Mouse (Mus musculus) left cerebral cortex, adult 18-20 months (tissue): ENCODE data around the gene Glrx5. TPM values are rescaled to one million over a fixed set of nuclear protein-coding genes. Genes with fewer than 3 reads are reported as not detected.

ENCODE experiments used
- DNase-seq, 2 experiments: peaks; one replicate each; pipeline ENCODE4 v3.0.0; 2021 to 2022; ENCODE audit warnings: low spot score in 2 of 2, mixed read lengths in 1 of 2
- long read RNA-seq, 2 experiments: library from polyadenylated mRNA; stranded (forward); transcript quantifications; one replicate each; pipeline ENCODE4 v2.0.0; 2021
- total RNA-seq, 2 experiments: library from RNA; stranded (reverse); gene quantifications; 2 replicates each; pipeline ENCODE4 v1.2.3; 2021

Glrx5 gene
- 10 to 100 TPM; 45.1 to 48.5 TPM for total RNA-seq
- long read RNA-seq, experiment 1, transcript Glrx5-201 (2 exons, 2,925 nt) = major isoform, 114 of 140 reads
- long read RNA-seq, experiment 1, partial matches to known transcripts = 0 of 140 reads
- long read RNA-seq, experiment 1, other reads (novel, unspliced or antisense) = 26 of 140 reads
- long read RNA-seq, experiment 2, transcript Glrx5-201 (2 exons, 2,925 nt) = major isoform, 86 of 122 reads
- long read RNA-seq, experiment 2, partial matches to known transcripts = 35 of 122 reads
- long read RNA-seq, experiment 2, other reads (novel, unspliced or antisense) = 1 of 122 reads

DNA sequence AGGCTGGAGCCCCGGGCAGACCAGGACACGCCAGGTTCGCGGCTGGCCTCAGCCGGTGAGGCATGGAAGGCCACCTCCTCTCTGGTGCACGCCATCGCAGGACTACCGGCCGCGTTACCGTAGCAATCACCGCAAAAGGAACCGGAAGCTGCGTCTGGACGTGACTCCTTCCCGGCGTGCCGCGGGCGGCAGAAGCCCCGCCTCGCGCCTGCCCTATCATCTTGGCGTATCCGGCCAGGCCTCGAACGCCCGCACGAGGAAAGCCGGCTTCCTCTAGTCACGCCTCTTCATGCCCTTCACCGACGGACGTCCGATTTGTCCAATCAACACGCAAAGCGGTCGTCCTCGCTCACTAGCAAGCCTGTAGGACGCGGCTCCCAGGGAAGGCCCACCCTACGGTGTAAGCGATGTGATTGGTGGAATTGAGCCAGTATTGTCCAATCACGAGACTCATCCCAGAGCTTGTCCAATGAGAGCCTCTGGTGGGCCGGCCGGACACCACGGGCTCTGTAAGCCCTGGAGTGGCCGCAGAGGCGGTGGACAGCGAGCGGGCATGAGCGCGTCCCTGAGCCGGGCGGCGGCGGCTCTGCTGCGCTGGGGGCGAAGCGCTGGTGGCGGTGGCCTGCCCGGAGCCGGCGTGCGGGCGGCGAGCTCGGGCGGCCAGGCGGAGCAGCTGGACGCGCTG lies at the start of gene Glrx5:
TSS of gene Glrx5 (plus strand) at position 542 of the 685 bp plus-strand sequence.
- peak; percentile 98 to 100 for DNase-seq

DNA sequence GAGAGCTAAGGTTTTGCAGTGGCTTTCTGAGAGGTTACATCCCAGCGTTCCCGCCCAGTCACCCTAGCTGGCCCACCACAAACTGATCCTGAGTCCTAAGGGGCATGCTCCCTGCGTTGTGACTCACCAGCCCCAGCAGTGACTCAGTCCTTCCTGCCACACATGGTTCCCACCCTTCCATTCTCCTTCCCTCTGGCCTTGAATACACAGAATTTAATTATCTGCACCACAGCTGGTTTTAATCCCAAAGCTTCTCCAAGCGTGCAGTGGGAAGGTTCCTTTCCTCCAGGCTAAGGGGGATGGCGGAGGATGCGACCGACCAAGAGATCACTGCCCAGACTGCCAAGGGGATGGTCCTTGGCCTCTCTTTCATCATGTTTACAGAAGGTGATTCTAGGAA lies 49.0 kb upstream of the Glrx5 start:
- no peak for DNase-seq

DNA sequence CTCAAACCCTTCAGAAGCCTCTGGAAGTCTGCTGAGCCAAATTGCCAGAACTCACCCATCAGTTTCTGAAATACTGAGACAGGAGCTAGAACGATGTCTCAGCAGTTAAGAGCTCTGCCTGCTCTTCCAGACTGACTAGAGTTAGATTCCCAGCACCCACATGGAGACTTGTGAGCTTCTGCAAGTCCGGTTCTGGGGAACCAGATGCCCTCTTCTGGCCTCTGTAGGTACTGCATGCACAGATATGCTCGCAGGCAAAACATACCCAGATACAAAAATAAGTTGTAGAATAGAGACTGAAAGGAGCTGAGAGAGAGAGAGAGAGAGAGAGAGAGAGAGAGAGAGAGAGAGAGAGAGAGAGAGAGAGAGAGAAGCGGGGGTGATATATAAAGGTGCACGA lies 47.4 kb upstream of the Glrx5 start:
- DNase-seq = no peak

DNA sequence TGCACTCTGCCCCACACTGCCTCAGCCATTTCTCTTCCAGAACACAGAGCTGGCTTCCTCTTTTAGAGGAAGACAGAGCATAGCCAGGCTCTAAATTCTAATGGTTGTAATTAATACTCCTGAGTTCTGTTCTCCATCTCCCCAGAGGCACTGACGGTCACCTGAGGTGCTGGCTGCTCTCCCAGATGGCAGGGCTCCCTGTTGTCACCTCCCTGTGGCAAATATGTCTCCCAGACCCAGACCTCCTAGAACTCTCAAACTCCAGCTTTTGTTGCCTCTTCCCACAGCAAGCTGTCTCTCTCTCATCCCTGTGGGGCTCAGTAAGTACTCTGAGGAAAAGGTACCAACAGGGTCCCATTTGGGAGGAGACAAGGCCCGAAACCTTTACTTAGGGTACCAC lies 46.5 kb upstream of the Glrx5 start:
- no peak for DNase-seq

DNA sequence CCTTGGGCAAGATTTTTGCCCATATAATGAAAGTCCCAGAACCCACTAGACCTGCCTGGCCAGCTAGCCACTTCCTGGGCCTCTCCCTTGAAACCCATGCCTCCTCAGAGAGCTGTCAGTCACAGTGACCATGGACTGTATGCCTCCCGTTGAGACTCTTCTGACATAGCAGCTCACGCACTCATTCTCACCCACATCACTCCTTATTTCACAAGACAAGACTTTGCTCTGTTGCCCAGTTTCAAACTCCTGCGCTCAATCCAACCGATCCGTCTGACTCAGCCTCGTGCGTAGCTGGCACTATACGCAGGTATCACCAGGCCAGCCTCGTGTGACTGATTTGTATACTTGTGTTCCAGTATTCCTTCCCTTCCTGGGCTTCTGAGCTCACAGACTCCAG lies 45.7 kb upstream of the Glrx5 start:
- DNase-seq = no peak

DNA sequence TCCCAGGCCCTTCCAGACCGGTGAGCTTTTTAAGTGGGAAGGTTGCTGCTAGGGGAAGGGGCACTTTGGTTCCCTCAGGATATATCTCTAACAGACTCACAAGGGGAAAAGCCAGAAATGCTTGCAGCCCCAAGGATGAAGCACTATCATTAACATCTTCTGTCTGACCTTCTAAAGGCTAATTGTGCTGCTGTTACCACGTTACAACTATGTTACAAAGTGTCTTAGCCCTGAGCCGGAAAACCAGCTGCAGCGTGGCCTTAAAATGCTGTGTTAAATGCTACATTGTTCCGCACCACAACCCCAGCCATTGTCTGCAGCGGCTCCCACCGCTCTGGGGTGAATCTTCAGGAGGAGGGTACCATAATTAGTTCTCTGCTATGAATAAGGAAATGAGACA lies 44.6 kb upstream of the Glrx5 start:
- no peak for DNase-seq

DNA sequence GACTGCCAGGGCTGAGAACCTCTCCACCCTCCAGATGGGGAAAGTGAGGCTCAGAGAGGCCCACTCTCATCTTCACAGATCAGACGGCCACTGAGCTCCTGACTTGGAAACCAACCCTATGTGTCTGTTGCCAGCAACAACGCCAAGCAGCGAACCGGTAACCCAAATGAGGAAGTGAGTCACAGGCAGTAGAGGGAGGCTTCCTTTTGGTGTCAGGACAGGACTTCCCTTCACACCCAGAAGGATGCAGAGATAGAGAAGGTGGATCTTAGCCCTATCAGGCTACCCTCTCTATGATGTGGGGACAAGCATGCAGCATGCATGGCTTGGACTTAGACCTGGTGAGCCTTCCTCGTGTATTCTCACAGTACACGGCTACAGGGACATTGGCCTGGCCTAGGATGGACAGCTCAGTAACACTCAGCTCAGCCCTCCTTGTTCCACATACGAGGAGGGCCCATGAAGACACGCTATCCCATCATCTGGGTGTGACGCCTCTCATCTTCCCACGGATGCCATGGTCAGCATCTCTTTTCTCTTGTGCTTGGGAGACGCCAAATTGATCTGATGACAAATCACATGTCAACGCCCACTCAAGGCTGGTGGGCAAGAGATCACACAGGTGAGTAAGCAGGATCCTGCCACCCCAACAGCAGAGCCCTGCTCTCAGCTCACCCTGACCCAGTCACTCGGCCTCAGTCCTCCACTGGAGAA lies 41.6 kb upstream of the Glrx5 start:
- DNase-seq = no peak

DNA sequence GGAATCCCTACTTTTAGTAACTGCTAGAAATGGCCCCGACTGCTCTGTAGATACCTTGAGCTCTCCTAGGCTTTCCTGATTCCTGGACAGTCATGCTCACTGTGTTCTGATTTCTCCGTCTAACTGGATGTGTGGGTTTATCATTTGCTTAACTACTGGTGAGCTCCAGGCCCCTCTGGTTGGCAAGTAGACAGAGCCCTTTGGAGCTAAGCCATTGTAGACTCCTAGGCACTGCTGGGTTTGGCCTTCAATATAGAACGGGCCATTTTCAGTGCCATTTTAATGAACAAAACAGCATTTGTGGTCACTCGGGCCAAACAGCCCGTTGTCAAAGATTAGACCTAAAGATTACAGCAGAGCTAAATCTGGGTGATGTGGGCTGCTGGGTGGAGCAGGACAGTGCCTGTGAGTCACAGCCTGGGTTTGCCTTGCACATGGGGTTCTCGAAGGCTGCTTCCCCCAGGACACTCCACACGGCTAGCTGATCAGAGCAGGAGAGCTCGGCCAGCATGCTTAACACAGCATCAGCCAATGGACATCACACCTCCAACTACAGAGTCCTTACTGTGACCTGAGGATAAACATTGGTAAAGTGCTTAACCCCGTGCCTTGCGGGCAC lies 40.3 kb upstream of the Glrx5 start:
- DNase-seq = no peak

DNA sequence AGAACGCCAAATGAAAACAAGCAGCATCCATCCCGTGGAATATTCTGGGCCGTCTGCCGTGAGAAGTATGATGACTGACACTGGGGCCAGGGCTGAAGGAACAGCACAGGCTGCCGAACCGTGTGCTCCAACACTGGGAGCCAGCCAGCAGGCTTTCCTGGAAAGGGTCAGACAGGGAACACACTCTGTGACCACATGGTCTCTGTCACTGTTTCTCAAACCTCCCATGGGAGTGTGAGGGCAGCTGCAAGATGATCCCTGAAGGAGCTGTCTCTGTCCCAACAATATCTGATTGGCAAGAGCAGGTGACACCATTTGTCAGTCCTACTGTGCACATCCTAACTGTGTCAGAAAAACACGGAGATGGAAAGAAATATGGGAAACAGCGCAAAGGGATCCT lies 39.6 kb upstream of the Glrx5 start:
- no peak for DNase-seq

DNA sequence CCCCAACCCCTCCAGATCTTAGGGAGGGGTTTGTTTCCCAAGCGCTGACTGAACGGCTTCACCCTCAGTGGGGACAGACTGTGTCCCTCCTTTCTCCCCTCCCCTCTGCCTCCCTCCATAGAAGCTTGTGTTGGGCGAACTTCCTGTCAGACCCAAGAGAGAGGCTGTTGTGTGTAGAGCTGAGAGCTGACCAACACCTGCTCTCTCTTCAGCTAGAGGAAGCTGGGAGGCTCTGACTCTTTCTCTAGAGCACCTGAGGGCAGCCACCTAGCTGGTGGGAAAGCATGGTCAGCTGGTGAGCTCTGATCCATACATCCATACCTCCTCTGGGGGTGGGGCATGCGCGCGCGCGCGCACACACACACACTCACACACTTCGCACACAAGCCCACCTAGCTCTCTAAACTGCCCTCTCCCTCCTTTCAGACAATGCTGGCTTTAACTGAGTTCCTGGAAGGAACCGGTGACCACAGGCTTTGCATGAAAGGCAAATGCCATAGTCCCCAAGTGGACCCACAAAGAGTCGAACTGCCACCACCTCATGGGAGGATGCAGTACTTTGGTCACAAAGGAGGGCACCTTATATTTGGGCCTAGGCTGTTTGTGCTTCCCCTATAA lies 37.1 kb upstream of the Glrx5 start:
- DNase-seq = no peak

DNA sequence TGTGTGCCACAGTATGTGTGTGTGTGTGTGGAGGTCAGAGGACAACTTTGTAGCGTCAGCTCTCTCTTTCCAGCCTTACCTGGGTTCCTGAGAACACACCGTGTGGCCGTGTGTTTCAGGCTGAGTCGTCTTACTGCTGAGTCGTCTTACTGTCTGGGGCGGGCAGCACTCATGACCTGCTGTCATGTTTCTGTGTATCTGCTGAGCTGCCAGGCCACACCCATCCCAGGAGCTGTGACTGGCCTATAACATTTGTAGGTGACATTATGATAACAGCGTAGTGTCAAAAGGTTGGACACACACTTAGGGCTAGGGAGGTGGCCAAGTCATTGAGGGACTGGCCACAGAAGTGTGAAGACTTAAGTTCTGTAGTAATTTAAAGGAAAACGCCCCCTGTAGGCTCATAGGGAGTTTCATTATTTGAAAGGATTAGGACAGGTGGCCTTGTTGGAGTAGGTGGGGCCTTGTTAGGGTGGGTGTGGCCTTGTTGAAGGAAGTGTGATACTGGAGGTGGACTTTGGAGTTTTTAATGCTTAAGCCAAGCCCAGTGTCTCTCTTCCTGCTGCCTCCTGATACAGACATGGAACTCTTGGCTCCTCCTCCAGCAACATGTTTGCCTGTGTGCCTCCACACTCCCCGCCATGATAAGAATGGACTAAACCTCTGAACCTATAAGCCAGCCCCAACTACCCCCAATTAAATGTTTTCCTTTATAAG lies 36.3 kb upstream of the Glrx5 start:
- DNase-seq = no peak

DNA sequence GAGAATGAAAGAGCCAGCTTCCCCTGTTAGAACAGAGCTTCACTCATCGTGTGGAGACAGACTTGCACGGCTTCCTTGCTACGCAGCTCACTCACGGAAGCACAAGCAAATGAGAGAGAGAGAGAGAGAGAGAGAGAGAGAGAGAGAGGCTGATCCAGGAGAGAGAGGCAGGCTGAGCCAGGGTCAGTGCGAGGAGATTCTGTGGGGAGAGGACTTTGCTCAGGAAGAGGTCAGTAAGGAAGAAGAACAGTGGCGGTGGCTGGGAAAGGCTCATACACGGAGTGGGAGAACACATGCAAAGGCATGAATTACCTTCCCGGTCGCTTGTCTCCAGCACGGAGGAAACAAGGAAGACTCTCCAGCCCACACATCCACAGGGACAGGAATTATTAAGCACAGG lies 35.3 kb upstream of the Glrx5 start:
- DNase-seq = no peak

DNA sequence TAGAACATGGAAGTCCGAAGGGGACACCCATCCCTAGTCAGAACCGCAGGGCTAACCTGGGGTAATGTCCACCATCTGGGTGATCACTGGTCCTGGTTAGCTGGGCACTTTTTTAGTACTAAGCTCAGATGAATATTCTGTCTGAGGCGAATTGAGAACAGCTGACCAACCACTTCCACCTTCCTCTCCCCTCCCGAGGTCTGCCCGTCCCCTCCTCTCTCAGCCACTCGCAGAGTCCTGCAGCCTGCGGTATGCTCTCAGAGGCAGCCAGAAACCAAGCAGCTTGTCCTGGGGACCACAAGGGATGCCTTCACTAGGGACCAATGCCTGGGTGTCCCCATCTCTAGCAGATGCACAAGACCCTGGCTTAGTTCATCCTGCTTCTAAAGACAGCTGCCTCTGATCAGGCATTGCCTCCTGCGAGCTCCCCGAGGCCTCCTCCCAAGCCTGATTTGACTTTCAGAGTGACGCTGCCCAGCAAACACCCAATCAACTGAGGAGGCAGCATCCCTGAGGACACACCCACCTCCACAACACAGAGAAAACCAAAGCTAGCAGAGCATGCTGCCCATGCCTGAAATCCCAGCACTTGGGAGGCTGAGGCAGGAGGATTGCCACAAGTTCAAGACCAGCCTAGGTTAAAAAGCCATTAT lies 34.7 kb upstream of the Glrx5 start:
- no peak for DNase-seq

DNA sequence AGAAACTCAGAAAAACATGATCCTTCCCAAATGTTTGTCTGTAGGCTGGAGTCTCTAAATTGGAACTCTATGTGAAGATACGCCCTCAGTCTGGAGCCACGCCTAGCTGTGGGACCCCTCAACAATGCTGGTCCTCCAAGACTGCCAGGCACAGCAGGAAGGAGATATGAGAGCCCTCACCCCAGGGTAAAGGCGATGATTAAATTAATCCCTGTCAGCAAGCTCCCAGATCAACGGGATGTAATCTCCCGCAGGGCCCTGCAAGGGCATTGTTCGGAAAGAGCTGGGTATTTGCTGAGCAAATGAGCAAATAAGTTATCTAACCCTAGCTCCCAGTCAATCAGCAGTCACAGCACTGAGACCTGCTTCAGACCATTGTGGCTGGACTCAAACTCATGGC lies 33.9 kb upstream of the Glrx5 start:
- no peak for DNase-seq

DNA sequence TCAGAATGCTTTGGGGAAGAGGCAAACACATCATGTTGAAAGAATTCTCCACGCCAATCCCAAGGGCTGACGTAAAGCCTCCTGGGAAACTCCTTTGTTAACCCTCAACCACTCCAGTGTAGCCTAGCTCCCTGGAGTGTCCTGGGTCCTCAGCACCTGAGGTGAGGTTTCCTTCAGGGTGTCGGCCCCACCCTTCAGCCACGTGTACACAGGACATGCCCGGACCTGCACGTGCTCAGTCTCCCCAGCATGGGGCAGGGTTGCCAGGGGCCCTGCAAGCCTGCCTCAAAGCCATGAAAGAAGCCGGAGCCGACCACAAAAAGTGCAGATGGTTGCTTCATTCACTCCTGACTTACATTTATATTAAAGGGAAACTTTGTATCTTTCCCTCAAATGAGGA lies 33.3 kb upstream of the Glrx5 start:
- no peak for DNase-seq

DNA sequence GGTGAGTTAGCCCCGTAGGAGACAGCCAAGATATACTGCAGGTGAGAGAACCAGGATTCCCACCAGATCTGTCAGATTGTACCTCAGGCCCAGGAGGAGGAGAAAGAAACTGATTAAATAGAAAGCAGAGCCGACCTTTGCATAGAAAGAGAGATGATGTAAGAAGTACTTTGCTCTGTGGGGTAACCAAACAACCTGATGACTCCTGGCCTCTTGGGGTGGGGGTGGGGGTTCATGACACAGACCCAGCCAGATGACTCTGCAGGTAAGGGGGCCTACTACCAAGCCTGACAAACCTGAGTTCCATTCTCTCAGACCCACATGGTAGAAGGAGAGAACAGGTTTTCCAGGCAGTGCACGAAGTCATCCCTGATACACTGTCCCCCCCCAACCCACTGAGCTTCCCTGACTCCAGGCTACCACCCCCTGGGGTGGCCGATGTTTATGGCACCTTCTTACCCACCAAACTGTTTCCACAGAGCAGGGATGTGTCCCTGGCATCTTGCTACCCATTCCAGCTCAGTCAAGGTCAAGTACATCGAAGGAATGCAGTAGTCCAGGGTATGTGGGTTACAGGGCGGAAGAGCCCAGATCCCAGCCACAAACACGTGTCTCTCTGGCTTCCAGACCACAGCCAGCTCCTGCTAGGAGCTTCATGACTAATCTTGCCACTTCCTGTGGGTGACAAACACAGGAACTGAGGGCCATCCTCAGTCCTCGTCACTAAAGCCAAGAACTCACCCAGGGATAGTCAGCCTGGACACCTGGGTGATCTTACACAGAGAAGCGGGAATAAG lies 31.8 kb upstream of the Glrx5 start:
- DNase-seq = no peak

DNA sequence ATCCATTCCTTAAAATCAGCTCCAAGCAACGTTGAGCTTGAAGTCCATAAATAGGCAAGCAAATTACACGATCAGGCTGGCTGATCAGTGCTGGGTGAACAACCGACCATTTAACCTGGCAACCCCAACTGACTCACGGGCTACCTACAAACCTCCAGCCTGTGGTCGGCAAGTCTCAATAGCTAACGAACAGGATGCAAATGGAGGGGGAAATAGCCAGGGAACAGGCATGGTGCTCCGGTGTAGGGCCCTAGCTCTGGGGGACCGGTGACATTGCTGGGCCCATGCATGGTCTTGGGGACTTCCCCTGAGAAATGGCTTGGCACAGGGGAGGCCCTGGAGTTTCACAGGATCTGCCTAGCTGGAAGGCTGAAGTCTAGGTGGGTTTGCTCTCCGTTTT lies 31.2 kb upstream of the Glrx5 start:
- DNase-seq = no peak

DNA sequence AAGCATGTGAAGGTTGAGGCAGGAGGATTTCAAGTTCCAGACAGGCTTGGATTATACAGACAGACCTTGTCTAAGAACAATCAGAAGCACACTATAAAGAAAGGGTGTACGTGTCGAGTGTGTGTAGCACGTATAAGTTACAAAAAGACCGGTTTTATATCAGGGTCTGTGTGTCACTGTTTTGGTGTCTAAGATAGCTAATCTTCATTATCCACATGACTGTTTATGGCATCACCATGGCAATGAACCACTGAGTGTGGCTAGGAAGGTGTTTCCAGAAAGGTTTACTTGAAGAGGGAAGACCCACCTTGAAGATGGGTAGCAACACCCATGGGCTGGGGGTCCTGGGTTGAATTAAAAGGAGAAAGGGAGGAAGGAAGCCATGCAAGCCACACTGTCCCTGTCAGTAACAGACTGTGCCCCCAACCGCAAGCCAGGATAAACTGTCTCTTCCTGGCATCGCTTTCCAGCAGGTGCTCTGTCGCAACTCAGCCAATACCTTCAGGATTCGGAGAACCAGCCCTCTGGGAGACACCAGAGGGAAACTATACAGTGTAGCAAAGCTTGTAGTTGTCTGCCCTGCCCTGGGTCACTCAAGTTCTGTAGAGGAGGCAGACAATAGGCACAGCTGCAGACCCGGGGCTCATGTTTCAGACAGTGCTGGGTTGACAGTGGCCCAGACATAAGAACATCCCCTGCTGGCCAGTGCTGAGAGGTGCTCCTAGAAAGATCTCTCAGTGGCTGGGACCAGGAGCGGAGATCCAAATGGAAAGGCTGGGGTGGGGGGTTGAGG lies 30.0 kb upstream of the Glrx5 start:
- DNase-seq = no peak

DNA sequence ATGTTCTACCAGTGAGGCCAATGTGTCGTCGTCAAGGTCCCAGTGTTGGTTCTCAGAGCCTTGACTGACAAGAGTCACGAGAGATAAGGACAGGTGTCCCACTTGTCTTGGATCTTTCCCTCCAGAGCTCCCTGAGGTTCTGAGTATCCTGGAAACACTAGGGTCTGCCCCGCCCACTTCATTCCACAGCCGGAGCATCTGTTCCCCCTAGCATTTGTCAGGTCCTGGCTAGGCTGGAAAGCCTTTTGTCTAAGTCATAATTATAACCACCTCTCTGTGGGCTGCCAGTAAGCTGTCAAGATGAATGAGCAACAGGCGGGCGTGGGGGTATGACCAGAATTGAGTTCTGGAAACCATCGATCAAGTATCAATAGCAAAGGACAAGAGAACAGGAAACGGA lies 29.3 kb upstream of the Glrx5 start:
- DNase-seq = no peak
